Mouse (Mus musculus): ENCODE measurements around the gene Hist1h2ak. TPM values are rescaled to one million over a fixed set of nuclear protein-coding genes. Genes with fewer than 3 reads are reported as not detected.
"Not testable (repeated sequence)": the region's sequence is repeated elsewhere in the genome, so short reads cannot be mapped to it uniquely, and the experiment has no call there.

The Hist1h2ak gene
- polyA plus RNA-seq, 1 experiment from 2014 or later = 4.9 TPM

DNA sequence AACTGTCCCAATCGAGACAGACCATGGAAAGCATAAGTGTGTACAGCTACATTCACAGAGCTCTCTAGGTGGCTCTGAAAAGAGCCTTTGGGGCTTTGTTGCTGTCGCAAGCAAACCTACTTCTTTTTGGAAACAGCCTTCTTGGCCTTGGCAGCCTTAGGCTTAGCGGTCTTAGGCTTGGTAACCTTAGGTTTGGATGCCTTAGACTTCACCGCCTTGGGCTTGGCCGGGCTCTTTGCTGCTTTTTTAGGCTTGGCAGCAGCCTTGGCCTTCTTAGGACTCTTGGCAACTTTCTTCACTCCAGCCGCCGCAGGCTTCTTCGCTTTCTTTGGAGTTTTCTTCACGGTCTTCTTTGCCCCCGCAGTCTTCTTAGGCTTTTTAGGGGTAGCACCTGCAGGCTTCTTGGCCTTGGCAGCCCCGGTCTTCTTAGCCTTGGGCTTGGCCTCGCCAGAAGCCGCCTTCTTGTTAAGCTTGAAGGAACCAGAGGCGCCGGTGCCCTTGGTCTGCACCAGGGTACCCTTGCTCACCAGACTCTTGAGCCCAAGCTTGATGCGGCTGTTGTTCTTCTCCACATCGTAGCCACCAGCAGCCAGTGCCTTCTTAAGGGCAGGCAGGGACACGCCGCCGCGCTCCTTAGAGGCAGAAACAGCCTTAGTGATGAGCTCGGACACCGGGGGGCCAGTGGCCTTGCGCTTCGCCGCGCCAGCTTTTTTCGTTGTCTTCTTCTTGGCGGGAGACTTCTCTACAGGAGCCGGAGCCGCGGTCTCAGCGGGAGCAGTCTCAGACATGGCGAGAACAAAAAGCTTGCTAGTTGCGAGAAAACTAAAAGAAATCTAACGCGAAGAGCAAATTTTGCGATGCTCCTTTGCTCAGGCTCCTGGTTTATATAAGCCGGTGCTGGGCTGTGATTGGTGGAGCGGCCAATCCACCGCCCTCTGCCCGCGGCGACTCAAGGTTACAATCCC lies 26.4 kb upstream of the Hist1h2ak start, which contains the start of gene Hist1h1b:
TSS of gene Hist1h1b (minus strand) at position 859 of the 965 bp plus-strand sequence.
- H3K9me3 ChIP-seq (ENCODE audit: control insufficient read depth, low read length) = no peaks in the 10 kb centered on the region
- DNase-seq (ENCODE audit: low spot score) (peak; percentile 80), ATAC-seq (ENCODE audit: low FRiP score) (peak; percentile 53)
- H3K9ac ChIP-seq (ENCODE audit: low read depth, low read length) = peak within 1 kb of the TSS; percentile 79
- H3K4me2 ChIP-seq (replicated peaks; ENCODE audit: low read depth, low read length) = peak within 1 kb of the TSS; percentile 84
- H3K4me1 ChIP-seq (replicated peaks; ENCODE audit: control insufficient read depth, insufficient read depth, low read length) = no peaks in the 10 kb centered on the region
- WGBS = under 1% methylated on average over 44 of the region's 44 CpGs
- no peaks in the 10 kb centered on the region for H3K36me3 ChIP-seq (ENCODE audit: control insufficient read depth, insufficient read depth, low read length)
- peak within 1 kb of the TSS; percentile 95 for H3K27ac ChIP-seq (ENCODE audit: low read depth, low read length)
- peak within 1 kb of the TSS; percentile 55 for H3K4me3 ChIP-seq (ENCODE audit: low read depth, low read length)
- H3K27me3 ChIP-seq (ENCODE audit: control insufficient read depth, insufficient read depth, low read length) = no peaks in the 10 kb centered on the region

- H3K27me3 ChIP-seq (ENCODE audit: control insufficient read depth, insufficient read depth, low read length) = no peaks in the 10 kb centered on the region
- peak; percentile 85 for DNase-seq (ENCODE audit: low spot score)
- ATAC-seq (ENCODE audit: low FRiP score) = peak; percentile 87
- H3K4me3 ChIP-seq (ENCODE audit: low read depth, low read length) = peak overlapping the region; percentile 55
- no peaks in the 10 kb centered on the region for H3K36me3 ChIP-seq (ENCODE audit: control insufficient read depth, insufficient read depth, low read length)
- 5% methylated on average over 33 of the region's 33 CpGs for WGBS
- peak overlapping the region; percentile 79 for H3K9ac ChIP-seq (ENCODE audit: low read depth, low read length)
- peak overlapping the region; percentile 84 for H3K4me2 ChIP-seq (replicated peaks; ENCODE audit: low read depth, low read length)
- H3K4me1 ChIP-seq (replicated peaks; ENCODE audit: control insufficient read depth, insufficient read depth, low read length) = no peaks in the 10 kb centered on the region
- H3K27ac ChIP-seq (ENCODE audit: low read depth, low read length) = peak overlapping the region; percentile 95
- no peaks in the 10 kb centered on the region for H3K9me3 ChIP-seq (ENCODE audit: control insufficient read depth, low read length)
These were observed 25.5 kb upstream of the Hist1h2ak start for GRCm38 (mm10) chr13:21778814-21779766.

DNA sequence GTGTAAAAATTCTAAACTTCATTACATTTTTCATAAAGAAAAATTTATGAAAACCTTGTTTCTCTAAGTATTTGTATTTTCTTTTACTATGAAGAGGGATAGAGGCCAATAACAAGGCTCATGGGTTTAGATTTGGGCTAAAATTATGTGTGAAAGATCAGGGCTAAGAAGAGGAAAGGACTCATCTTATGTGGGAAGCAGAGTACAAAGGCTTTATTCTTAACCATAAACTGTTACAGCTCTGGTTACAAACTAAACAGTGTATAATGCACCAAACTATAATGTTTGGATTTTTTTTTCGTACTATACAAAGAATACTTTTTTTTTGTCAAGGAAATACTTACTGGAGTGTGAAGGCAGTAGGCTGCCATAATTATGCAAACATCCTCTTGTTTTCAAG lies 2.1 kb upstream of the Hist1h2ak start:
- Histone ChIP-seq H3K4me3 (ENCODE audit: low read depth, low read length) (no peak overlapping the region), H3K27me3 (ENCODE audit: control insufficient read depth, insufficient read depth, low read length) (no peaks in the 10 kb centered on the region), H3K4me2 (replicated peaks; ENCODE audit: low read depth, low read length) (no peak overlapping the region), H3K9me3 (ENCODE audit: control insufficient read depth, low read length) (no peaks in the 10 kb centered on the region), H3K9ac (ENCODE audit: low read depth, low read length) (no peak overlapping the region), H3K27ac (ENCODE audit: low read depth, low read length) (no peak overlapping the region), H3K4me1 (replicated peaks; ENCODE audit: control insufficient read depth, insufficient read depth, low read length) (no peaks in the 10 kb centered on the region), H3K36me3 (ENCODE audit: control insufficient read depth, insufficient read depth, low read length) (no peaks in the 10 kb centered on the region)
- ATAC-seq (ENCODE audit: low FRiP score) (no peak), DNase-seq (ENCODE audit: low spot score) (no peak)
- WGBS = 74% methylated on average over 1 of the region's 1 CpGs

DNA sequence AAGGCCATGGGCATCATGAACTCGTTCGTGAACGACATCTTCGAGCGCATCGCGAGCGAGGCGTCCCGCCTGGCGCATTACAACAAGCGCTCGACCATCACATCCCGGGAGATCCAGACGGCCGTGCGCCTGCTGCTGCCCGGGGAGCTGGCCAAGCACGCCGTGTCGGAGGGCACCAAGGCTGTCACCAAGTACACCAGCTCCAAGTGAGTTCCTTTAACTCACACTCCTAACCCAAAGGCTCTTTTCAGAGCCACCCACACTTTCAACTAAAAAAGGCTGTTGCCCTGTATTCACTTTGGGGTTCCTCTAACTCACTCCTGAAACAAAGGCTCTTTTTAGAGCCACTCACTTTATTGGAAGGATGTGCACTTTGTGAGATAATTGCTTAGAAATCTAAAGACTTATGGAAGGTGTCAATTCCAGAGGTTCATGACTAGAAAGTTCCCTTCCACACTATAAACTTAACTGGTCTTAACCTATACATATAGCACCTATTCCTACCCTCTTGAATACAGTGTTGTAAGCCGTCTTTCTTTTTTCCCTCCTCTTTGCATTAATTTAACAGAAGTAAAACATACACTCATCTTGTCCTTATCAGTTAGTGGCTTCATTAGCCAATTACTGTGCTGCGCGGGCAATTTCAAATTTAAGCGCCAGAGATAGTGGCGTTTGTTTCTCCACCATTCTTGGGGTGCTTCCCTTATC lies 821 bp upstream of the Hist1h2ak start:
- not testable (repeated sequence) for H3K9me3 ChIP-seq (ENCODE audit: control insufficient read depth, low read length); H3K4me1 ChIP-seq (replicated peaks; ENCODE audit: control insufficient read depth, insufficient read depth, low read length); H3K27me3 ChIP-seq (ENCODE audit: control insufficient read depth, insufficient read depth, low read length); H3K36me3 ChIP-seq (ENCODE audit: control insufficient read depth, insufficient read depth, low read length)
- Histone ChIP-seq H3K27ac (ENCODE audit: low read depth, low read length) (peak overlapping the region; percentile 82), H3K4me2 (replicated peaks; ENCODE audit: low read depth, low read length) (peak overlapping the region; percentile 41), H3K9ac (ENCODE audit: low read depth, low read length) (peak overlapping the region; percentile 28; the same call in 1 of the 2 replicates), H3K4me3 (ENCODE audit: low read depth, low read length) (peak overlapping the region; percentile 39)
- DNase-seq (ENCODE audit: low spot score) (peak; percentile 67), ATAC-seq (ENCODE audit: low FRiP score) (peak; percentile 13)
- under 1% methylated on average over 10 of the region's 26 CpGs for WGBS

DNA sequence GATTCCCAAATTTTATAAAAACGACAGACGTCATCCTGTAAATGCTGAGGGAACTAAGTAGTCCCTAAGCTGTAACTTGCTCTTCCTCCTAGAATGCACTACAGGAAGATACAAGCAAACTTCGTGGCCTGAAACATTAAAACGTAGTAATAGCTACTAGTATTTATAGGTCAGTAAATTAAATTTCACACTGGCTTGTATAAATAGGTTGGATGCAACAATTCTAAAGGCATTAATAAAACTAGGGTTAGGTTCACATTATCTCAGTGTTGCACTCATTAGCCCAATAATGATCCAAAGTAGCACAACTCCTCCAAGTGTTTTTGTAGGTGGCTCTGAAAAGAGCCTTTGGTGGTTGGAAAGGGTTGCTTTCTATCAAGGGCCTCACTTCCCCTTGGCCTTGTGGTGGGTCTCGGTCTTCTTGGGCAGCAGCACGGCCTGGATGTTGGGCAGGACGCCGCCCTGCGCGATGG lies 540 bp downstream of the Hist1h2ak start:
- H3K4me1 ChIP-seq (replicated peaks; ENCODE audit: control insufficient read depth, insufficient read depth, low read length) = no peaks in the 10 kb centered on the region
- peak overlapping the region; percentile 49 for H3K9ac ChIP-seq (ENCODE audit: low read depth, low read length)
- DNase-seq (ENCODE audit: low spot score) = peak; percentile 54
- no peaks in the 10 kb centered on the region for H3K9me3 ChIP-seq (ENCODE audit: control insufficient read depth, low read length)
- H3K36me3 ChIP-seq (ENCODE audit: control insufficient read depth, insufficient read depth, low read length) = no peaks in the 10 kb centered on the region
- 3% methylated on average over 10 of the region's 10 CpGs for WGBS
- peak overlapping the region; percentile 84 for H3K27ac ChIP-seq (ENCODE audit: low read depth, low read length)
- ATAC-seq (ENCODE audit: low FRiP score) = no peak
- H3K4me2 ChIP-seq (replicated peaks; ENCODE audit: low read depth, low read length) = peak overlapping the region; percentile 61
- H3K4me3 ChIP-seq (ENCODE audit: low read depth, low read length) = peak overlapping the region; percentile 39
- no peaks in the 10 kb centered on the region for H3K27me3 ChIP-seq (ENCODE audit: control insufficient read depth, insufficient read depth, low read length)

DNA sequence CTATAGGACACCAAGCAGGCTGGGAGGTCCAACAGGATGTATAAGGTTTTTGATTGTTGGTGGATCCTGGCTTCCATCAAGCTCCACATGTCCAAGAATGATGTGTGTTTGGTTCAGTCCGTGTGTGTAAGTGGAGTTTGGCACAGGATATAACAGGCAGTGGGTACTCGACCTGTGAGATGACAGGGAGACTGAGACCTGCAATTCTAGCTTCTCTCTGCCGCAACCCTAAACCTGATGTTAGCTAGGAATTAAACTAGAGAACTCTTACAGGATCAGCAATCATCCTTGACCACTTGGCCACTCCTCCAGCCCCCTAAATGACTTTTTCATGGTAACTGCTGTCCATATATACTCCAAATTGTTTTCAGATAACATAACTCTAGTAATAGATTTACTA lies 1.3 kb downstream of the Hist1h2ak start:
- ATAC-seq (ENCODE audit: low FRiP score) (no peak), DNase-seq (ENCODE audit: low spot score) (peak; percentile 38)
- no peaks in the 10 kb centered on the region for H3K9me3 ChIP-seq (ENCODE audit: control insufficient read depth, low read length)
- H3K4me2 ChIP-seq (replicated peaks; ENCODE audit: low read depth, low read length) = no peak overlapping the region
- H3K9ac ChIP-seq (ENCODE audit: low read depth, low read length) = no peak overlapping the region
- H3K36me3 ChIP-seq (ENCODE audit: control insufficient read depth, insufficient read depth, low read length) = no peaks in the 10 kb centered on the region
- no peaks in the 10 kb centered on the region; the same call in 1 of the 2 replicates for H3K4me1 ChIP-seq (replicated peaks; ENCODE audit: control insufficient read depth, insufficient read depth, low read length)
- H3K27ac ChIP-seq (ENCODE audit: low read depth, low read length) = peak overlapping the region; percentile 59; the same call in 1 of the 2 replicates
- no peak overlapping the region for H3K4me3 ChIP-seq (ENCODE audit: low read depth, low read length)
- WGBS = 49% methylated on average over 3 of the region's 3 CpGs
- no peaks in the 10 kb centered on the region for H3K27me3 ChIP-seq (ENCODE audit: control insufficient read depth, insufficient read depth, low read length)

- DNase-seq (ENCODE audit: low spot score) = no peak
- Histone ChIP-seq H3K36me3 (ENCODE audit: control insufficient read depth, insufficient read depth, low read length) (no peaks in the 10 kb centered on the region), H3K4me2 (replicated peaks; ENCODE audit: low read depth, low read length) (no peak overlapping the region), H3K9me3 (ENCODE audit: control insufficient read depth, low read length) (no peaks in the 10 kb centered on the region), H3K27ac (ENCODE audit: low read depth, low read length) (peak overlapping the region; percentile 59), H3K4me1 (replicated peaks; ENCODE audit: control insufficient read depth, insufficient read depth, low read length) (no peaks in the 10 kb centered on the region; the same call in 1 of the 2 replicates), H3K27me3 (ENCODE audit: control insufficient read depth, insufficient read depth, low read length) (no peaks in the 10 kb centered on the region), H3K9ac (ENCODE audit: low read depth, low read length) (no peak overlapping the region), H3K4me3 (ENCODE audit: low read depth, low read length) (no peak overlapping the region)
- no peak for ATAC-seq (ENCODE audit: low FRiP score)
- 75% methylated on average over 3 of the region's 3 CpGs for WGBS
These were observed 1.8 kb downstream of the Hist1h2ak start for GRCm38 (mm10) chr13:21751827-21752226.

DNA sequence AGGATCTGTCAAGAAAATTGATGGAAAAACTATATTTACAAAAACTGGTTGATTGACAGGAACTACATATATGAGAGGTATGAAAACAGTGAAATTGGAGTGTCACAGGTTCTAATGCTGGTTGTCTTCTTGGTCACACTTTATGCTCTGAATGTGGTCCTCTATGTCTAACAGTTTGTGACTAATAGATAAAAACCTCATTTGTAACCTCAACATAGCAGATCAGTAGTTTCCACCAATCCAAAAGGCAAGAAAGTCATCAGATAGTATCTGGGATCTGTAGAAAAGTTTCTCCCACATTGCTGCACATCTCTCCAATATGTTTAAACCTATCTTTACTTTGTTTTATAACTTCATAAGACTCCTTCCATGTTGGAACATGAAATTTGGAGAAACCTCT lies 2.2 kb downstream of the Hist1h2ak start:
- Histone ChIP-seq H3K9me3 (ENCODE audit: control insufficient read depth, low read length) (no peaks in the 10 kb centered on the region), H3K27me3 (ENCODE audit: control insufficient read depth, insufficient read depth, low read length) (no peaks in the 10 kb centered on the region), H3K36me3 (ENCODE audit: control insufficient read depth, insufficient read depth, low read length) (no peaks in the 10 kb centered on the region), H3K4me3 (ENCODE audit: low read depth, low read length) (no peak overlapping the region), H3K27ac (ENCODE audit: low read depth, low read length) (0 out of 2 replicates have a peak overlapping the region, but pooled peaks have one; percentile 59), H3K9ac (ENCODE audit: low read depth, low read length) (no peak overlapping the region), H3K4me1 (replicated peaks; ENCODE audit: control insufficient read depth, insufficient read depth, low read length) (no peaks in the 10 kb centered on the region; the same call in 1 of the 2 replicates), H3K4me2 (replicated peaks; ENCODE audit: low read depth, low read length) (no peak overlapping the region)
- no peak for ATAC-seq (ENCODE audit: low FRiP score)
- DNase-seq (ENCODE audit: low spot score) = no peak
